Mouse (Mus musculus) spleen, adult 2 months (tissue): ENCODE results near the gene Ap2b1.

Experiments
- CTCF ChIP-seq: fragments of 200-500 bp; IDR thresholded peaks from 2 replicates; pipeline ENCODE4 v1.5.1; 2011; ENCODE audit warnings: mild to moderate bottlenecking, inconsistent platforms; ENCODE audit not compliant: insufficient read depth, insufficient read length, insufficient replicate concordance; ENCODE audit errors: extremely low read depth
- POLR2A ChIP-seq: fragments of 200-500 bp; IDR thresholded peaks from 2 replicates; pipeline ENCODE4 v1.6.1; 2011; ENCODE audit warnings: low read depth, low read length, inconsistent platforms

DNA sequence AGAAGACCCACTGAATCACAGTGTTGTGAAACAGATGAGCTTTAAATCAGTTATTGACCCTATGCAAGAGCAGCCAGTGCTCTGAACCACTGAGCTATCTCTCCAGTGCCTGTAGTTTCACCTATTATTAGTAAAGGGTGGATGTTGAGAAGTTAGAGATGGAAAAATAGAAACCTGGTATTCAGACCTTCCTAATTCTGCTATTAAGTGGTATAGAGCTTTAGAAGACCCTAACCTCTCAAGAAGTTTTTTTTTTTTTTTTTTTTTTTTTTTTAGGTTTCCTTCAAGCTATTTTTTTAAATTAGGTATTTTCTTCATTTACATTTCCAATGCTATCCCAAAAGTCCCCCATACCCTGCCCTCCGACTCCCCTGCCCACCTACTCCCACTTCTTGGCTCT is 5.6 kb upstream of the Ap2b1 start:
- TF ChIP-seq CTCF, result no peak
- TF ChIP-seq POLR2A, result no peak
